18 mouse cellular contexts compared by ENCODE assay signal in genomic region chr3:19986123-19986522, GRCm38 (mm10).
"Had no signal": no experiment of that assay in that cellular context is flagged by ENCODE, and none has a peak within 500 bp of the region (broad histone marks: within the 10 kb centered on the region; RNA-seq: fewer than 3 reads in every experiment).

No protein-coding gene starts in this region.

- DNase-seq: gastrocnemius, postnatal 14 days; gastrocnemius, postnatal 36 days; heart, adult 11 months; heart, adult 2 months; heart, postnatal 10 days; heart, postnatal 4 days; kidney, adult 18-20 months; kidney, adult 8-10 months; kidney, postnatal 10 days; kidney, postnatal 25 days; kidney, postnatal 4 days; layer of hippocampus, adult 9-11 months; layer of hippocampus, postnatal 36 days; left cerebral cortex, postnatal 4 days had no signal

- ATAC-seq: hindbrain, embryonic 16.5 days; intestine, embryonic 15.5 days; intestine, postnatal 0 days; liver, embryonic 12.5 days had no signal
